Comparison of ENCODE assay signal across 22 mouse cellular contexts in genomic region chr10:105760046-105760445, GRCm38 (mm10).
A peak's percentile ranks its signal among the peaks of the same experiment; 100 is the strongest.
DNase-seq lines count a peak whose midpoint lies in the region; ATAC-seq and TF ChIP-seq lines count a peak whose summit lies in the region.
"Had no signal": no experiment of that assay in that cellular context is flagged by ENCODE, and none has a peak within 500 bp of the region (broad histone marks: within the 10 kb centered on the region; RNA-seq: fewer than 3 reads in every experiment).

No protein-coding gene starts in this region.

- no peak overlapping the region for H3K4me3 ChIP-seq in kidney, postnatal 0 days (replicated peaks; ENCODE audit: low read depth, low read length)
- H3K4me3 ChIP-seq: embryonic facial prominence, embryonic 10.5 days; embryonic facial prominence, embryonic 12.5 days; forebrain, embryonic 13.5 days; forebrain, embryonic 15.5 days had no signal

- no peak for ATAC-seq in kidney, postnatal 0 days (replicated peaks; ENCODE audit: low FRiP score, low read depth)
- peak; percentile 76 to 78; a peak in 3 of 4 replicates for ATAC-seq in hematopoietic stem cell, adult 5-6 weeks (replicated peaks in 1 of 2; ENCODE audit: insufficient read depth in 1 of 2, low FRiP score in 2 of 2, low TSS enrichment in 1 of 2, low read depth in 1 of 2, poor library complexity in 2 of 2, severe bottlenecking in 2 of 2)
- ATAC-seq: forebrain, embryonic 13.5 days; forebrain, embryonic 15.5 days; forebrain, postnatal 0 days had no signal

- no peak overlapping the region for H3K27ac ChIP-seq in kidney, postnatal 0 days
- H3K27ac ChIP-seq: embryonic facial prominence, embryonic 10.5 days; embryonic facial prominence, embryonic 12.5 days; forebrain, embryonic 13.5 days; forebrain, embryonic 15.5 days had no signal

- H3K9me3 ChIP-seq in kidney, postnatal 0 days (replicated peaks; ENCODE audit: low read length) = no peaks in the 10 kb centered on the region
- H3K9me3 ChIP-seq: embryonic facial prominence, embryonic 10.5 days; embryonic facial prominence, embryonic 12.5 days; forebrain, embryonic 13.5 days; forebrain, embryonic 15.5 days had no signal

- no peaks in the 10 kb centered on the region for H3K4me1 ChIP-seq in kidney, postnatal 0 days (replicated peaks; ENCODE audit: insufficient read depth, low read length)
- H3K4me1 ChIP-seq: embryonic facial prominence, embryonic 10.5 days; embryonic facial prominence, embryonic 12.5 days; forebrain, embryonic 13.5 days; forebrain, embryonic 15.5 days had no signal

- WGBS in kidney, postnatal 0 days = 46% methylated on average over 7 of the region's 7 CpGs

- no peaks in the 10 kb centered on the region for H3K36me3 ChIP-seq in kidney, postnatal 0 days (ENCODE audit: insufficient read depth, low read length)
- H3K36me3 ChIP-seq: embryonic facial prominence, embryonic 10.5 days; embryonic facial prominence, embryonic 12.5 days; forebrain, embryonic 15.5 days had no signal

- H3K9ac ChIP-seq in kidney, postnatal 0 days (ENCODE audit: low read depth, low read length) = no peak overlapping the region
- H3K9ac ChIP-seq: embryonic facial prominence, embryonic 12.5 days; forebrain, embryonic 13.5 days; forebrain, embryonic 15.5 days; forebrain, postnatal 0 days had no signal

- no peak overlapping the region for H3K4me2 ChIP-seq in kidney, postnatal 0 days (ENCODE audit: low read length)
- H3K4me2 ChIP-seq: embryonic facial prominence, embryonic 12.5 days; forebrain, embryonic 13.5 days; forebrain, embryonic 15.5 days had no signal

- TF ChIP-seq CTCF in kidney, postnatal 0 days (IDR thresholded peaks at IDR 0.05; ENCODE audit: low read depth) = no peak

- DNase-seq in kidney, postnatal 0 days (ENCODE audit: low spot score) = peak; percentile 9
- DNase-seq in kidney, adult 9 months = no peak
- DNase-seq in 416B (ENCODE audit: low read depth) = peak; percentile 7
- DNase-seq in A20 (ENCODE audit: low read depth, low spot score) = peak; percentile 45
- DNase-seq in right cerebral cortex, postnatal 14 days = no peak
- DNase-seq in liver = no peak
- no peak for DNase-seq in right cerebral cortex, adult 2 months (ENCODE audit: low spot score in 2 of 2)
- DNase-seq: adrenal gland, adult 2 months; adrenal gland, postnatal 10 days; adrenal gland, postnatal 25 days; cerebellum, adult 11 months; cerebellum, adult 18-20 months; cerebellum, adult 8-10 months; cerebellum, adult 9-11 months; cerebellum, postnatal 14 days; cerebellum, postnatal 36 days; forebrain, postnatal 0 days had no signal

- H3K27me3 ChIP-seq in kidney, postnatal 0 days (ENCODE audit: insufficient read depth, low read length) = no peaks in the 10 kb centered on the region
- H3K27me3 ChIP-seq: embryonic facial prominence, embryonic 12.5 days; forebrain, embryonic 13.5 days; forebrain, embryonic 15.5 days had no signal

Comparison
In these comparisons a context has a peak if more than half of its experiments do, and no peak if none do; other contexts are left out.
1. DNase-seq: peak in kidney, postnatal 0 days (single experiment), 416B (single experiment) and A20 (single experiment); none in kidney, adult 9 months (single experiment), right cerebral cortex, postnatal 14 days (single experiment), liver (single experiment) and right cerebral cortex, adult 2 months (0 of 2).